Mouse (Mus musculus) gastrocnemius, postnatal 36 days (tissue): ENCODE measurements around the gene Ryr2. TPM values are rescaled to one million over a fixed set of nuclear protein-coding genes. Genes with fewer than 3 reads are reported as not detected.
"Not testable (repeated sequence)": the region's sequence is repeated elsewhere in the genome, so short reads cannot be mapped to it uniquely, and the experiment has no call there.

ENCODE experiments used
- DNase-seq, 2 experiments: peaks; one replicate each; pipeline ENCODE4 v3.0.0; 2022
- intact Hi-C: fragments of 180-260 bp; cut with DNase I; formaldehyde crosslinking; loops from one replicate; pipeline ENCODE4 v1.15.1; 2025
- total RNA-seq, 2 experiments: library from RNA; stranded (reverse); gene quantifications; 2 replicates each; pipeline ENCODE4 v1.2.3; 2021

The Ryr2 gene
- total RNA-seq, 2 experiments from 2014 or later = 0.10 to 0.12 TPM

GRCm38 (mm10) chr13:11644846-11645245, 461.9 kb downstream of the Ryr2 start:
- no peak for DNase-seq
- intact Hi-C loops = no loop called here

GRCm38 (mm10) chr13:11636383-11636782, 470.4 kb downstream of the Ryr2 start:
- intact Hi-C loops = no loop called here
- DNase-seq = no peak

- intact Hi-C loops = no loop called here
- no peak for DNase-seq
These were observed 482.2 kb downstream of the Ryr2 start for GRCm38 (mm10) chr13:11624513-11624912.

- no peak for DNase-seq
- intact Hi-C loops = no loop called here
These were observed 511.3 kb downstream of the Ryr2 start for GRCm38 (mm10) chr13:11595431-11595830.

GRCm38 (mm10) chr13:11585283-11585682, 521.5 kb downstream of the Ryr2 start:
- intact Hi-C loops = no loop called here

GRCm38 (mm10) chr13:11572552-11572951, 534.2 kb downstream of the Ryr2 start:
- no peak for DNase-seq
- intact Hi-C loops = no loop called here

More at GRCm38 (mm10) chr13:11585283-11585682, 521.5 kb downstream of the Ryr2 start:
- no peak for DNase-seq

- intact Hi-C loops = no loop called here
- no peak for DNase-seq
These were observed 539.4 kb downstream of the Ryr2 start for GRCm38 (mm10) chr13:11567376-11567775.

- DNase-seq = no peak
- intact Hi-C loops = no loop called here
These were observed 540.3 kb downstream of the Ryr2 start for GRCm38 (mm10) chr13:11566486-11566885.

- intact Hi-C loops = no loop called here
- peak; percentile 24 to 26 for DNase-seq
These were observed 543.3 kb downstream of the Ryr2 start for GRCm38 (mm10) chr13:11563224-11564024.

GRCm38 (mm10) chr13:11549644-11550043, 557.1 kb downstream of the Ryr2 start:
- intact Hi-C loops = no loop called here
- no peak for DNase-seq

GRCm38 (mm10) chr13:11549136-11549535, 557.6 kb downstream of the Ryr2 start:
- intact Hi-C loops = not testable (repeated sequence)

GRCm38 (mm10) chr13:11545841-11546240, 560.9 kb downstream of the Ryr2 start:
- no peak for DNase-seq
- intact Hi-C loops = no loop called here

More at GRCm38 (mm10) chr13:11549136-11549535, 557.6 kb downstream of the Ryr2 start:
- DNase-seq = not testable (repeated sequence)

- intact Hi-C loops = no loop called here
- no peak for DNase-seq
These were observed 564.2 kb downstream of the Ryr2 start for GRCm38 (mm10) chr13:11542546-11542945.

GRCm38 (mm10) chr13:11536851-11537250, 569.9 kb downstream of the Ryr2 start:
- intact Hi-C loops = no loop called here
- no peak for DNase-seq

GRCm38 (mm10) chr13:11535874-11536273, 570.9 kb downstream of the Ryr2 start:
- DNase-seq = no peak
- intact Hi-C loops = no loop called here

- intact Hi-C loops = no loop called here
These were observed 573.5 kb downstream of the Ryr2 start for GRCm38 (mm10) chr13:11533265-11533664.

GRCm38 (mm10) chr13:11532014-11532890, 574.5 kb downstream of the Ryr2 start:
- DNase-seq = no peak
- intact Hi-C loops = no loop called here

More at GRCm38 (mm10) chr13:11533265-11533664, 573.5 kb downstream of the Ryr2 start:
- no peak for DNase-seq

- intact Hi-C loops = no loop called here
- no peak for DNase-seq
These were observed 583.1 kb downstream of the Ryr2 start for GRCm38 (mm10) chr13:11523612-11524011.

GRCm38 (mm10) chr13:11520765-11521164, 586.0 kb downstream of the Ryr2 start:
- DNase-seq = no peak
- intact Hi-C loops = no loop called here

- no peak for DNase-seq
- intact Hi-C loops = no loop called here
These were observed 595.1 kb downstream of the Ryr2 start for GRCm38 (mm10) chr13:11511540-11512177.
